Comparison of ENCODE assay signal across 8 mouse cellular contexts in the genomic region with DNA sequence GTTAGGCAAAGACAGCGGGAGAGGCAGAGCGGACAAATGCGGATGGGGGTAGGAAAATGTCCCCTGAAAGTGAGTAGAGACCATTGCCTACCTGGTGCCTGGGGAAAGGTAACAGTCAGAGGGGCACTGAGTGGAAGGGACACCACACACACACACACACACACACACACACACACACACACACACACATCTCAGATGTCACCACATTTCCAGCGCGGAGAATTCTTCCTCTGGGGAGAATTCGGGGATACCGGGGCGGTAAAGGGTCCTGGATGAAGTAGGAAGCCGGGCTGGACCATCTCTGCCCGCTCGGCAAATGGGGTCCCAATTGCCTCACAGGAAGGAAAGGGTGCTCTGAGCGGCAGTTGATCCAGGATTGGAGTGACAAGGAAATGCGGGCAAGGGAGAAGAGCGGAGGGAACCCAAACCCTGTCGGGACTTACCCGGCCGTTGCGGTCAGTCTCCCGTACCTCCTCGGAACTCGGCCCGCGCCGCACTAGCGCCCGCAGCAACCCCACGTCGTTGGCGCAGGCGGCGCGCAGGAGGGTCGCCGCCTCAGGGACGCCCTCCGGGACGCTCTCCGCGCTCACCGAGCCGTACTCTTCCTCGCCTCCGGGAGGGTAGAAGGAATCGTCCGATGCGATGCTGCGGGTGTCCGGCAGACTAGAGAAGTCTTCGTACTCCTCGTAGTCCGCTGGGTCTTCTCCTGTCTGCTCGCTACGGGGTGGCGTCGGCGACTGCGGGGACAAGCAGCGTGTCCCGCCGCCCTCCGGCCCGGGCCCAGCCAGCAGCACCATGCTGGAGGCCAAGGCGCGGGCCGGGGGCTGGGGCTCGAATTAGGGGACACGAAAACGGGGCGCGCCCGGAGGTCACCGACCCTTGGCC. TPM values are rescaled to one million over a fixed set of nuclear protein-coding genes. Genes with fewer than 3 reads are reported as not detected.
DNase-seq lines count a peak whose midpoint lies in the region; ATAC-seq and TF ChIP-seq lines count a peak whose summit lies in the region.

No protein-coding gene starts in this region.

- dilution Hi-C loops in CH12.LX (cut with MboI; ENCODE audit: extremely low pct_ligation_motif_present, extremely low pct_unique_long_range_greater_than_20kb, low sequenced_read_pairs), result no loop called here

- TF ChIP-seq CTCF in CH12.LX (conservative IDR thresholded peaks at IDR 0.05 in 1 of 2, IDR thresholded peaks at IDR 0.05 in 1 of 2; ENCODE audit: low read depth in 2 of 2, low read length in 2 of 2), result no peak

- in situ Hi-C loops in CH12.LX (cut with MboI; ENCODE audit: low pct_ligation_motif_present, low pct_unique_long_range_greater_than_20kb, low sequenced_read_pairs), result loop anchor here (5.0 kb wide), 1 partner anchor 45 kb away; no protein-coding TSS in a partner anchor

- peak overlapping the region; percentile 91 for H3K27ac ChIP-seq in CH12.LX (ENCODE audit: insufficient read depth, low read depth)
- H3K27ac ChIP-seq in forebrain, embryonic 12.5 days, result no peak overlapping the region
- no peak overlapping the region for H3K27ac ChIP-seq in intestine, embryonic 16.5 days (ENCODE audit: low read length)
- H3K27ac ChIP-seq in midbrain, embryonic 10.5 days (replicated peaks), result peak overlapping the region; percentile 70

- no peak for TF ChIP-seq POLR2A in CH12.LX (IDR thresholded peaks at IDR 0.05; ENCODE audit: low read depth, low read length)

- no peak overlapping the region for H3K4me2 ChIP-seq in CH12.LX (ENCODE audit: insufficient read depth, low read depth, poor library complexity, severe bottlenecking)
- H3K4me2 ChIP-seq in forebrain, embryonic 12.5 days, result peak overlapping the region; percentile 100
- H3K4me2 ChIP-seq in intestine, embryonic 16.5 days (ENCODE audit: low read depth, low read length), result peak overlapping the region; percentile 99

- no peaks in the 10 kb centered on the region for H3K27me3 ChIP-seq in CH12.LX (replicated peaks)
- peaks cover 88% of the 10 kb centered on the region for H3K27me3 ChIP-seq in forebrain, embryonic 12.5 days
- H3K27me3 ChIP-seq in intestine, embryonic 16.5 days (replicated peaks; ENCODE audit: control insufficient read depth, insufficient read depth, low read length), result peaks cover 45% of the 10 kb centered on the region
- peaks cover 92% of the 10 kb centered on the region for H3K27me3 ChIP-seq in midbrain, embryonic 10.5 days (ENCODE audit: low read depth, poor library complexity, severe bottlenecking)

- under 1% methylated on average over 64 of the region's 72 CpGs for WGBS in forebrain, embryonic 12.5 days
- WGBS in intestine, embryonic 16.5 days, result under 1% methylated on average over 72 of the region's 72 CpGs
- WGBS in midbrain, embryonic 10.5 days, result under 1% methylated on average over 72 of the region's 72 CpGs

- peak; percentile 53 for DNase-seq in adrenal gland, adult 2 months
- DNase-seq in adrenal gland, postnatal 25 days, result no peak
- no peak for DNase-seq in CH12.LX (ENCODE audit: extremely low read depth)
- no peak for DNase-seq in midbrain, embryonic 10.5 days (ENCODE audit: low spot score)
- no peak for DNase-seq in right cerebral cortex, postnatal 10 days (ENCODE audit: low spot score in 2 of 2)

- no peak for TF ChIP-seq EP300 in CH12.LX (IDR thresholded peaks at IDR 0.05; ENCODE audit: low read length)

- H3K79me2 ChIP-seq in CH12.LX (replicated peaks; ENCODE audit: control insufficient read depth, extremely low read depth, insufficient read depth, poor library complexity, severe bottlenecking), result peaks cover 55% of the 10 kb centered on the region

- H3K9ac ChIP-seq in CH12.LX (ENCODE audit: insufficient read depth, low read depth), result peak overlapping the region; percentile 88
- peak overlapping the region; percentile 51 for H3K9ac ChIP-seq in forebrain, embryonic 12.5 days
- H3K9ac ChIP-seq in intestine, embryonic 16.5 days (ENCODE audit: low read depth, low read length), result peak overlapping the region; percentile 64

- ATAC-seq in forebrain, embryonic 12.5 days (ENCODE audit: low FRiP score), result peak; percentile 37; the same call in 1 of the 2 replicates
- ATAC-seq in intestine, embryonic 16.5 days, result peak; percentile 40
- no peak for ATAC-seq in erythroid progenitor cell, adult 5-6 weeks (replicated peaks; ENCODE audit: low FRiP score, poor library complexity, severe bottlenecking)

- peaks cover 16 to 37% of the 10 kb centered on the region in 2 experiments for H3K36me3 ChIP-seq in CH12.LX (replicated peaks in 1 of 2; ENCODE audit: control insufficient read depth in 1 of 2, insufficient read depth in 1 of 2, low read length in 1 of 2)
- H3K36me3 ChIP-seq in forebrain, embryonic 12.5 days (replicated peaks), result no peaks in the 10 kb centered on the region
- H3K36me3 ChIP-seq in intestine, embryonic 16.5 days (ENCODE audit: control insufficient read depth, insufficient read depth, low read length), result no peaks in the 10 kb centered on the region
- no peaks in the 10 kb centered on the region for H3K36me3 ChIP-seq in midbrain, embryonic 10.5 days

- no peak for TF ChIP-seq RAD21 in CH12.LX (IDR thresholded peaks at IDR 0.05; ENCODE audit: low read depth, low read length)

- H3K9me3 ChIP-seq in CH12.LX (replicated peaks; ENCODE audit: low read length), result peaks cover 10% of the 10 kb centered on the region
- H3K9me3 ChIP-seq in forebrain, embryonic 12.5 days, result no peaks in the 10 kb centered on the region
- H3K9me3 ChIP-seq in intestine, embryonic 16.5 days (ENCODE audit: control insufficient read depth, low read length), result no peaks in the 10 kb centered on the region
- no peaks in the 10 kb centered on the region for H3K9me3 ChIP-seq in midbrain, embryonic 10.5 days (replicated peaks)

- H3K4me3 ChIP-seq in CH12.LX (replicated peaks in 1 of 3; ENCODE audit: low read depth in 2 of 3, low read length in 2 of 3, poor library complexity in 1 of 3), result peak overlapping the region; percentile 85 to 99 (median 98)
- H3K4me3 ChIP-seq in forebrain, embryonic 12.5 days (replicated peaks), result peak overlapping the region; percentile 64
- H3K4me3 ChIP-seq in intestine, embryonic 16.5 days (ENCODE audit: low read length), result peak overlapping the region; percentile 65
- peak overlapping the region; percentile 72 for H3K4me3 ChIP-seq in midbrain, embryonic 10.5 days

- H3K4me1 ChIP-seq in CH12.LX (ENCODE audit: control insufficient read depth in 1 of 2, insufficient read depth in 2 of 2), result peaks cover 16 to 52% of the 10 kb centered on the region in 2 experiments
- H3K4me1 ChIP-seq in forebrain, embryonic 12.5 days, result peaks cover 32% of the 10 kb centered on the region
- peaks cover 20% of the 10 kb centered on the region for H3K4me1 ChIP-seq in intestine, embryonic 16.5 days (ENCODE audit: control insufficient read depth, insufficient read depth, low read length)
- H3K4me1 ChIP-seq in midbrain, embryonic 10.5 days, result peaks cover 42% of the 10 kb centered on the region

TF ChIP-seq in CH12.LX, 34 proteins besides CTCF, POLR2A, EP300 and RAD21:
- TF ChIP-seq MXI1 (IDR thresholded peaks at IDR 0.05; ENCODE audit: low read depth, low read length), result peak; percentile 20
- TF ChIP-seq UBTF (IDR thresholded peaks at IDR 0.05; ENCODE audit: low read depth, low read length), result no peak; the same call in 1 of the 2 replicates
- 0 out of 2 replicates have a peak, but pooled peaks have one; percentile 3 for TF ChIP-seq SIN3A (IDR thresholded peaks at IDR 0.05; ENCODE audit: low read length)
- TF ChIP-seq HCFC1 (IDR thresholded peaks at IDR 0.05; ENCODE audit: low read depth, low read length), result 0 out of 2 replicates have a peak, but pooled peaks have one; percentile 2
- TF ChIP-seq TCF12 (IDR thresholded peaks at IDR 0.05; ENCODE audit: low read depth, low read length), result 0 out of 2 replicates have a peak, but pooled peaks have one; percentile 22

RNA-seq across cellular contexts. Expression of a gene that starts 0.7 kb away (rescaled TPM):
- 1 to 10 TPM; 1.1 to 1.9 TPM for total RNA-seq in adrenal gland, adult 2 months (2021)
- polyA plus RNA-seq in adrenal gland, adult 2 months (2012; rRNA removed), result 1.5 and 1.9 TPM in 2 replicates
- total RNA-seq in adrenal gland, postnatal 25 days (2021), result 0.82 and 1.5 TPM in 2 replicates
- 38.1 and 50.0 TPM in 2 replicates for total RNA-seq in CH12.LX (2012; rRNA removed)
- 69.1 and 69.6 TPM in 2 replicates for total RNA-seq in CH12.LX (2014; rRNA removed)
- 55.3 and 60.3 TPM in 2 replicates for polyA plus RNA-seq in CH12.LX (2012; ENCODE audit: insufficient read length, low read depth)
- polyA plus RNA-seq in forebrain, embryonic 12.5 days (2016; fragmentation: Nextera tagmentation; extraction: Ambion mirVana), result 0.60 and 0.70 TPM in 2 replicates
- 0.07 and 0.76 TPM in 2 replicates for polyA plus RNA-seq in intestine, embryonic 16.5 days (2015; fragmentation: Nextera tagmentation; extraction: Ambion mirVana)
- 0.56 and 0.77 TPM in 2 replicates for polyA plus RNA-seq in midbrain, embryonic 10.5 days (2016; fragmentation: Nextera tagmentation; extraction: Ambion mirVana)
- total RNA-seq in erythroid progenitor cell, adult 5-6 weeks (2015; ENCODE audit: low replicate concordance), result 0.84 and 1.8 TPM in 2 replicates
- under 0.01 and 3.9 TPM in 2 replicates for total RNA-seq in erythroid progenitor cell, adult 5-6 weeks (2017; ENCODE audit: low replicate concordance)

Comparison
In these comparisons a context has a peak if more than half of its experiments do, and no peak if none do; other contexts are left out.
1. H3K27ac ChIP-seq: peak in CH12.LX (single experiment) and midbrain, embryonic 10.5 days (single experiment); none in forebrain, embryonic 12.5 days (single experiment) and intestine, embryonic 16.5 days (single experiment).
2. RNA of a gene that starts 0.7 kb away (polyA plus RNA-seq): 55.3 to 60.3 TPM in CH12.LX; 1.5 to 1.9 TPM in adrenal gland, adult 2 months, 0.07 to 0.76 TPM in intestine, embryonic 16.5 days, 0.60 to 0.70 TPM in forebrain, embryonic 12.5 days and 0.56 to 0.77 TPM in midbrain, embryonic 10.5 days; every median in the first group is over 10 times any median in the second.
3. Peak in every context shown above with its lines, with median percentiles within 50 percentile points of each other: H3K4me3 ChIP-seq and H3K9ac ChIP-seq.